Mouse (Mus musculus): ENCODE measurements around the gene Tlx3.

- TF ChIP-seq CTCF (IDR thresholded peaks at IDR 0.05; ENCODE audit: low read depth) (no peak; the same call in 1 of the 2 replicates), EP300 (IDR thresholded peaks at IDR 0.05; ENCODE audit: low read depth) (no peak)
Measured at GRCm38 (mm10) chr11:33162211-33162997, 41.0 kb downstream of the Tlx3 start.

Measured in liver, embryonic 14.5 days (tissue).